Mouse (Mus musculus): Measurements from ENCODE around the gene 4930548H24Rik. TPM values are rescaled to one million over a fixed set of nuclear protein-coding genes. Genes with fewer than 3 reads are reported as not detected.
"Not testable (repeated sequence)": the region's sequence is repeated elsewhere in the genome, so short reads cannot be mapped to it uniquely, and the experiment has no call there.

4930548H24Rik gene
- polyA plus RNA-seq (2017; shearing (Covaris generic)) = under 1 TPM in 1 of 3 experiments, not detected in 2; 0.28 TPM

GRCm38 (mm10) chr5:31485440-31485839, at the start of gene 4930548H24Rik:
4930548H24Rik (plus strand) TSS chr5:31485740.
- ATAC-seq = no peak

- no peak for ATAC-seq
These were observed 34.2 kb upstream of the 4930548H24Rik start for GRCm38 (mm10) chr5:31451336-31451735.

GRCm38 (mm10) chr5:31451878-31452561, 33.5 kb upstream of the 4930548H24Rik start, which contains the start of gene Zfp512:
Zfp512 (plus strand) TSS chr5:31452431.
- ATAC-seq = peak; percentile 99

- ATAC-seq = no peak
These were observed 33.0 kb upstream of the 4930548H24Rik start for GRCm38 (mm10) chr5:31452562-31452878.

- ATAC-seq = no peak
These were observed 32.6 kb upstream of the 4930548H24Rik start for GRCm38 (mm10) chr5:31452886-31453410.

GRCm38 (mm10) chr5:31467798-31468197, 17.7 kb upstream of the 4930548H24Rik start:
- no peak for ATAC-seq

GRCm38 (mm10) chr5:31469711-31470110, 15.8 kb upstream of the 4930548H24Rik start:
- ATAC-seq = no peak

GRCm38 (mm10) chr5:31470334-31470733, 15.2 kb upstream of the 4930548H24Rik start:
- no peak for ATAC-seq

GRCm38 (mm10) chr5:31480536-31480935, 5.0 kb upstream of the 4930548H24Rik start:
- no peak for ATAC-seq

- ATAC-seq = no peak
These were observed 2.3 kb downstream of the 4930548H24Rik start for GRCm38 (mm10) chr5:31487889-31488288.

GRCm38 (mm10) chr5:31489116-31489769, 3.7 kb downstream of the 4930548H24Rik start:
- ATAC-seq = no peak

GRCm38 (mm10) chr5:31492031-31492430, 6.5 kb downstream of the 4930548H24Rik start:
- ATAC-seq = no peak

- peak; percentile 99 for ATAC-seq
These were observed 9.2 kb downstream of the 4930548H24Rik start, which contains the start of gene Gpn1 for GRCm38 (mm10) chr5:31494513-31495297. Gpn1 (plus strand) TSS chr5:31494741.

GRCm38 (mm10) chr5:31504843-31505242, 19.3 kb downstream of the 4930548H24Rik start:
- no peak for ATAC-seq

- no peak for ATAC-seq
These were observed 26.9 kb downstream of the 4930548H24Rik start for GRCm38 (mm10) chr5:31512481-31512880.

- ATAC-seq = peak; percentile 80
These were observed 35.0 kb downstream of the 4930548H24Rik start for GRCm38 (mm10) chr5:31520556-31520955.

GRCm38 (mm10) chr5:31526354-31527116, 41.0 kb downstream of the 4930548H24Rik start, which contains the start of gene Slc4a1ap:
Slc4a1ap (plus strand) TSS chr5:31526995.
- peak; percentile 80 for ATAC-seq

- peak; percentile 11 for ATAC-seq
These were observed 41.7 kb downstream of the 4930548H24Rik start for GRCm38 (mm10) chr5:31527117-31527680.

- not testable (repeated sequence) for ATAC-seq
These were observed 42.2 kb downstream of the 4930548H24Rik start, which contains the start of gene Supt7l for GRCm38 (mm10) chr5:31527707-31528106. Supt7l (minus strand) TSS chr5:31527807.

- peak; percentile 35 for ATAC-seq
These were observed 43.0 kb downstream of the 4930548H24Rik start for GRCm38 (mm10) chr5:31528560-31528959.

GRCm38 (mm10) chr5:31535228-31535627, 49.7 kb downstream of the 4930548H24Rik start:
- ATAC-seq = no peak

Data from inflammation-experienced regulatory T-cells, adult 6 months (primary cell).